Mouse (Mus musculus): ENCODE results near the gene Pde2a. TPM values are rescaled to one million over a fixed set of nuclear protein-coding genes. Genes with fewer than 3 reads are reported as not detected.

Gene Pde2a
- polyA plus RNA-seq, 1 experiment = 2.9 TPM

DNA sequence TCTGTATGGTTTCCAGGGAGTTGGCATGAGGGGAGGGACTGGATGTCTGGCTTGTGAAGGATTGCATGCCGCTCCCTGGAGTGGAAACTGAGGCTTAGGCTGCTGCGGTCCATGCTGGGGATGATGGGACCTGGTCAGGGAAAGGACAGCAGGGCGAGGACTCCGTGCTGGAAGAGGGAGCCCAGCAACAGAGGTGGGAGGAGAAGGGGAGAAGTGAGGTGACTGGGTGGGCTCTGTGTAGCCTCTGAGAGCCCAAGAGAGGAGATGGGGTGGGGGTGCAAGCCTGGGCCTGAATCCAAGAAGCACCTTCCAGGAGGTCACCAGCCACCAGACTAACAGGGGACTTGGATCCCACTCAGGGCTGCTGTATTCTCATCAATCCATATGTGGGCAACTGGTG, 34.8 kb downstream of the Pde2a start:
- H3K27me3 ChIP-seq (ENCODE audit: control insufficient read depth, insufficient read depth, low read length, poor library complexity, severe bottlenecking) = no peaks in the 10 kb centered on the region
- H3K27ac ChIP-seq (ENCODE audit: insufficient read depth, low read length) = no peak overlapping the region
- no peaks in the 10 kb centered on the region for H3K36me3 ChIP-seq (ENCODE audit: control insufficient read depth, insufficient read depth, low read length, poor library complexity, severe bottlenecking)
- peaks cover 3% of the 10 kb centered on the region for H3K4me1 ChIP-seq (ENCODE audit: control insufficient read depth, insufficient read depth, low read length)
- H3K4me3 ChIP-seq (ENCODE audit: low read depth, low read length) = no peak overlapping the region
- no peak overlapping the region for H3K9ac ChIP-seq (ENCODE audit: low read depth, poor library complexity, severe bottlenecking)
- no peak for TF ChIP-seq CTCF (IDR thresholded peaks at IDR 0.05; ENCODE audit: low read depth, low read length)
- no peak for TF ChIP-seq POLR2A (IDR thresholded peaks at IDR 0.05; ENCODE audit: insufficient read depth, low read length)
- no peak for TF ChIP-seq EP300 (IDR thresholded peaks at IDR 0.05; ENCODE audit: insufficient read depth, low read depth, low read length)
- no peaks in the 10 kb centered on the region for H3K9me3 ChIP-seq (replicated peaks; ENCODE audit: control insufficient read depth, insufficient read depth, low read length, poor library complexity, severe bottlenecking)

DNA sequence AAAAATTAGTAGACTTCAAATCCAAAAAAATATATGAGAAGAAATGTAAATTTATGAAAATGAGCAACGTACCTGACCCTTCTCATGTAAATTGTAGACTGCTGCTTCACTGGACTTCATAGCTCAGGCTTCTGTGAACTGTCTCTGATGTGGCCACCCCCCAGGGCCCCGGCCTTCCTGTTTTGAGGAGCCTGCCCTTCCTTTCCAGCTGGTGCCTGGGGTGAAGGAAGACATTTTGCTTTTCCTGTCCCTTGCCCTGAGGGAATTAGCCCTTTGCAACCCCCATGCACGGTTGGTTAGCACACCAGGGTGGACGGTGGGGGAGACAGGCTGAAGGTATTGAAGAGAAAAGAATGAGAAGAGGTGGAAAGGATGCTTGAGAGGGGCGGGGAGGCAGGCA, 35.3 kb downstream of the Pde2a start:
- TF ChIP-seq CTCF (IDR thresholded peaks at IDR 0.05; ENCODE audit: low read depth, low read length) (no peak), EP300 (IDR thresholded peaks at IDR 0.05; ENCODE audit: insufficient read depth, low read depth, low read length) (no peak), POLR2A (IDR thresholded peaks at IDR 0.05; ENCODE audit: insufficient read depth, low read length) (no peak)

DNA sequence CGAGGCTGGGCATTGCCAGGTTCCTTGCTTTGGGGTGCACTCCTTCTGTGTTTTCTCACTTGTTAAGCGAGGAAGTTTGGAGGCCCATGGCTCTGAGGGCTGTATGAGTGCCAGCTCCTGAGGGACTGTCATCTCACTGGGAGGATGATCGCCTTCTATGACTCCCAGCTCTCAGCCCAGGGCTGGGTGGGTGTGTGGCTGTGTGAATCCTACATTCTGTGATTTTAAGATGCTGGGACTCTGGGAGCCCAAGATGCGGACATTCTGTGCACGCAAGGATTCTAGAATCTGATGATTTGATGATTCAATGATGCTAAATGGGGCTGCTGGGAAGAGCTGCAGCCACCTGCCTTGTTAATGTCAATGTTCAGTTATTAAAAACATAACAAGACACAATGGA, 35.8 kb downstream of the Pde2a start:
- Histone ChIP-seq H3K9ac (ENCODE audit: low read depth, poor library complexity, severe bottlenecking) (no peak overlapping the region), H3K36me3 (ENCODE audit: control insufficient read depth, insufficient read depth, low read length, poor library complexity, severe bottlenecking) (no peaks in the 10 kb centered on the region), H3K27me3 (ENCODE audit: control insufficient read depth, insufficient read depth, low read length, poor library complexity, severe bottlenecking) (no peaks in the 10 kb centered on the region), H3K4me1 (ENCODE audit: control insufficient read depth, insufficient read depth, low read length) (peaks cover 3% of the 10 kb centered on the region), H3K27ac (ENCODE audit: insufficient read depth, low read length) (no peak overlapping the region), H3K9me3 (replicated peaks; ENCODE audit: control insufficient read depth, insufficient read depth, low read length, poor library complexity, severe bottlenecking) (no peaks in the 10 kb centered on the region), H3K4me3 (ENCODE audit: low read depth, low read length) (no peak overlapping the region)
- TF ChIP-seq EP300 (IDR thresholded peaks at IDR 0.05; ENCODE audit: insufficient read depth, low read depth, low read length) = no peak
- TF ChIP-seq POLR2A (IDR thresholded peaks at IDR 0.05; ENCODE audit: insufficient read depth, low read length) = no peak
- TF ChIP-seq CTCF (IDR thresholded peaks at IDR 0.05; ENCODE audit: low read depth, low read length) = no peak

More for the DNA sequence above, 35.3 kb downstream of the Pde2a start:
- Histone ChIP-seq H3K27ac (ENCODE audit: insufficient read depth, low read length) (no peak overlapping the region), H3K4me3 (ENCODE audit: low read depth, low read length) (no peak overlapping the region), H3K9ac (ENCODE audit: low read depth, poor library complexity, severe bottlenecking) (no peak overlapping the region), H3K36me3 (ENCODE audit: control insufficient read depth, insufficient read depth, low read length, poor library complexity, severe bottlenecking) (no peaks in the 10 kb centered on the region), H3K27me3 (ENCODE audit: control insufficient read depth, insufficient read depth, low read length, poor library complexity, severe bottlenecking) (no peaks in the 10 kb centered on the region), H3K4me1 (ENCODE audit: control insufficient read depth, insufficient read depth, low read length) (peaks cover 3% of the 10 kb centered on the region), H3K9me3 (replicated peaks; ENCODE audit: control insufficient read depth, insufficient read depth, low read length, poor library complexity, severe bottlenecking) (no peaks in the 10 kb centered on the region)

DNA sequence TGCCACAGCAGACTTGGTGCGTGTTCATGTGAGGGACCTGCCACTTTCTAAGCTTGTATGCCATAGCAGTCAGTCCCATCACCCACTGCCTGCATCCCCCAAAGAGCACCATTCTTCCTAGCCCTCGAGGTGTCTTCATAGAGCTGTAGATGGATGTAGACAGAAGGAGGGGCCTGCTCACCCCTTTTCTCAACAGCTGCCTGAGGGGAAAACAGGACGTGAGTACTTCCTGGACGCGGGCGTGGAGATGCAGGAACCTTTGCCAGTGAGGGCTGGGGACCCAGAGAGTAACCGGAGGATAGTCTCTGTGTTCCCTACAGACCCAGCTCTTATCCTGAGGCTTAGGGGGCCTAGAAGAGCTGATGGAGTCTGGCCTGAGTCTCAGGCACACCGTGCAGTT, 36.3 kb downstream of the Pde2a start:
- no peak overlapping the region for H3K9ac ChIP-seq (ENCODE audit: low read depth, poor library complexity, severe bottlenecking)
- H3K27ac ChIP-seq (ENCODE audit: insufficient read depth, low read length) = no peak overlapping the region
- no peak overlapping the region for H3K4me3 ChIP-seq (ENCODE audit: low read depth, low read length)
- no peak for TF ChIP-seq POLR2A (IDR thresholded peaks at IDR 0.05; ENCODE audit: insufficient read depth, low read length)
- no peak for TF ChIP-seq CTCF (IDR thresholded peaks at IDR 0.05; ENCODE audit: low read depth, low read length)
- TF ChIP-seq EP300 (IDR thresholded peaks at IDR 0.05; ENCODE audit: insufficient read depth, low read depth, low read length) = no peak
- no peaks in the 10 kb centered on the region for H3K27me3 ChIP-seq (ENCODE audit: control insufficient read depth, insufficient read depth, low read length, poor library complexity, severe bottlenecking)
- H3K4me1 ChIP-seq (ENCODE audit: control insufficient read depth, insufficient read depth, low read length) = peaks cover 3% of the 10 kb centered on the region
- no peaks in the 10 kb centered on the region for H3K9me3 ChIP-seq (replicated peaks; ENCODE audit: control insufficient read depth, insufficient read depth, low read length, poor library complexity, severe bottlenecking)
- no peaks in the 10 kb centered on the region for H3K36me3 ChIP-seq (ENCODE audit: control insufficient read depth, insufficient read depth, low read length, poor library complexity, severe bottlenecking)

DNA sequence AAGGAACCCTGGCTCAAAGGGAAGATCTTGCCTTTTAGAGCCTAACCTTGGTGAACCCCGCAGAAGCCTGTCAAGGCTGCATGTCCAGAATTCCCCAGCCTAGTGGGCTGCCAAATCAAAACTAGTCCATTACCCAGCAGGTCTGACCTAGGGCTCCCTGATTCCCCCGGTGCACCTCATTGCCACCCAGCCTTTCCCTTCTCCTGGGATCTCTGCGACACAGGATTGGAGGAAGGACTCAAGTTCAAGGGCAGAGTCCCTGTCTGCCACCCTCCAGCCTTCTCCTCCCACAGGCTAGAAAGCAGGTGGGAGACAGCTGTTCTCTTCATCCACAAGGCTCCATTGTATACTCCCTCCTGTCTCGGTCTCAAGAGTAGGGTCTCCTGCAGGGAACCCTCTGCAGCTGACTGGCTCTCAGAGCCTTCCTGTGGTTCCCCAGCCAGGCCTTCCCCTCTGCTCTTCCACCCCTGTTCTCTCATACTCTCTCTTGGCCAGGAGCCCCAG, 36.8 kb downstream of the Pde2a start:
- H3K36me3 ChIP-seq (ENCODE audit: control insufficient read depth, insufficient read depth, low read length, poor library complexity, severe bottlenecking) = no peaks in the 10 kb centered on the region
- H3K9me3 ChIP-seq (replicated peaks; ENCODE audit: control insufficient read depth, insufficient read depth, low read length, poor library complexity, severe bottlenecking) = no peaks in the 10 kb centered on the region
- no peak overlapping the region for H3K27ac ChIP-seq (ENCODE audit: insufficient read depth, low read length)
- no peaks in the 10 kb centered on the region for H3K27me3 ChIP-seq (ENCODE audit: control insufficient read depth, insufficient read depth, low read length, poor library complexity, severe bottlenecking)
- H3K4me3 ChIP-seq (ENCODE audit: low read depth, low read length) = no peak overlapping the region
- H3K4me1 ChIP-seq (ENCODE audit: control insufficient read depth, insufficient read depth, low read length) = peaks cover 3% of the 10 kb centered on the region
- TF ChIP-seq POLR2A (IDR thresholded peaks at IDR 0.05; ENCODE audit: insufficient read depth, low read length) (no peak), CTCF (IDR thresholded peaks at IDR 0.05; ENCODE audit: low read depth, low read length) (no peak), EP300 (IDR thresholded peaks at IDR 0.05; ENCODE audit: insufficient read depth, low read depth, low read length) (no peak)
- no peak overlapping the region for H3K9ac ChIP-seq (ENCODE audit: low read depth, poor library complexity, severe bottlenecking)

DNA sequence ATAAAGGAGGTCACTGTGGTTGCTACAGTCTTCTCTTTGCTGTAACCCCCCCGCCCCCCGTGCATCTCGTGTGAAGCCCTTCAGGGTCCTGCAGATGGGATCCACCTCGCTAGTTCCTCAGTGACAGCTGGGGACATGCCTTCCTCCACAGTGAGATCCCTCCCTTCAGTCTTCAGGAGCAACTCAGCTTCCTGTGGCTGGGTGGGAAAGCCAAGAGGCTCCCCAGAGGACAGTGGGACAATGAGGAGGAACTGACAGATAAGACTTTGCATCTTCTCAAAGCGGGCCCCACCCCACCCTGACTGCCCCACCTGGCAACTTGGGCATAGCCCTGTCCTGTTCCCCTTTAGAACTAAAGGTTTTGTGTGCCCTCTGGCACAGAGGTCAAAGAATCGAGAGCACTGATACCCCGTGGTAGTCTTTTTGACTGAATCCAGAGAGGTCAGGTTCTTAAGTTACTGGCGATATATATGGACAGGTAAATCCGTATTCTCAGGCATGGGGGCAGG, 37.9 kb downstream of the Pde2a start:
- Histone ChIP-seq H3K4me1 (ENCODE audit: control insufficient read depth, insufficient read depth, low read length) (peaks cover 3% of the 10 kb centered on the region), H3K9ac (ENCODE audit: low read depth, poor library complexity, severe bottlenecking) (no peak overlapping the region), H3K27me3 (ENCODE audit: control insufficient read depth, insufficient read depth, low read length, poor library complexity, severe bottlenecking) (no peaks in the 10 kb centered on the region), H3K36me3 (ENCODE audit: control insufficient read depth, insufficient read depth, low read length, poor library complexity, severe bottlenecking) (no peaks in the 10 kb centered on the region), H3K27ac (ENCODE audit: insufficient read depth, low read length) (no peak overlapping the region), H3K4me3 (ENCODE audit: low read depth, low read length) (no peak overlapping the region), H3K9me3 (replicated peaks; ENCODE audit: control insufficient read depth, insufficient read depth, low read length, poor library complexity, severe bottlenecking) (no peaks in the 10 kb centered on the region)
- TF ChIP-seq POLR2A (IDR thresholded peaks at IDR 0.05; ENCODE audit: insufficient read depth, low read length) (no peak), CTCF (IDR thresholded peaks at IDR 0.05; ENCODE audit: low read depth, low read length) (no peak), EP300 (IDR thresholded peaks at IDR 0.05; ENCODE audit: insufficient read depth, low read depth, low read length) (no peak)

Data from ES-Bruce4 (cell line).